16 mouse cellular contexts compared by ENCODE assay signal in genomic region chr15:36898857-36899523, GRCm38 (mm10).
DNase-seq lines count a peak whose midpoint lies in the region; ATAC-seq and TF ChIP-seq lines count a peak whose summit lies in the region.
"Had no signal": no experiment of that assay in that cellular context is flagged by ENCODE, and none has a peak within 500 bp of the region (broad histone marks: within the 10 kb centered on the region; RNA-seq: fewer than 3 reads in every experiment).

No protein-coding gene starts in this region.

- intact Hi-C loops in gastrocnemius, adult 2 months (cut with DNase I): no loop called here

- TF ChIP-seq EP300 in liver, postnatal 0 days (IDR thresholded peaks at IDR 0.05; ENCODE audit: low read depth): no peak

- DNase-seq in liver, postnatal 0 days: no peak
- no peak for DNase-seq in liver
- peak; percentile 72 for DNase-seq in intestine, embryonic 14.5 days (ENCODE audit: low spot score)
- DNase-seq in kidney, postnatal 36 days: peak; percentile 73 to 87
- DNase-seq in gastrocnemius, adult 2 months: no peak
- DNase-seq: cerebellum, adult 18-20 months; gastrocnemius, postnatal 25 days; heart, postnatal 36 days; thymus, postnatal 4 days had no signal

- H3K27ac ChIP-seq in liver, postnatal 0 days (ENCODE audit: low read depth): no peak overlapping the region
- peak overlapping the region; percentile 84 for H3K27ac ChIP-seq in intestine, embryonic 14.5 days (ENCODE audit: low read depth)
- H3K27ac ChIP-seq in midbrain, embryonic 13.5 days: no peak overlapping the region
- no peak overlapping the region for H3K27ac ChIP-seq in gastrocnemius, adult 2 months
- H3K27ac ChIP-seq: embryonic facial prominence, embryonic 12.5 days; hindbrain, postnatal 0 days had no signal

- no peaks in the 10 kb centered on the region for H3K36me3 ChIP-seq in liver, postnatal 0 days (replicated peaks; ENCODE audit: insufficient read depth, low read length)
- no peaks in the 10 kb centered on the region for H3K36me3 ChIP-seq in intestine, embryonic 14.5 days (ENCODE audit: control insufficient read depth, insufficient read depth, low read length)
- H3K36me3 ChIP-seq in midbrain, embryonic 13.5 days: no peaks in the 10 kb centered on the region
- H3K36me3 ChIP-seq: embryonic facial prominence, embryonic 12.5 days; G1E had no signal

- 83% methylated on average over 11 of the region's 11 CpGs for whole genome bisulfite sequencing in liver, postnatal 0 days (ENCODE audit: insufficient replicate concordance)
- WGBS in intestine, embryonic 14.5 days: 71% methylated on average over 11 of the region's 11 CpGs
- WGBS in midbrain, embryonic 13.5 days: 91% methylated on average over 11 of the region's 11 CpGs

- H3K4me1 ChIP-seq in liver, postnatal 0 days (ENCODE audit: insufficient read depth): peaks cover 25% of the 10 kb centered on the region; the same call in 1 of the 2 replicates
- peaks cover 29% of the 10 kb centered on the region for H3K4me1 ChIP-seq in intestine, embryonic 14.5 days (replicated peaks; ENCODE audit: control insufficient read depth, insufficient read depth, low read length)
- peaks cover 20% of the 10 kb centered on the region for H3K4me1 ChIP-seq in midbrain, embryonic 13.5 days (replicated peaks)

- no peak overlapping the region for H3K9ac ChIP-seq in liver, postnatal 0 days (replicated peaks)
- H3K9ac ChIP-seq in intestine, embryonic 14.5 days (ENCODE audit: low read length): no peak overlapping the region
- no peak overlapping the region for H3K9ac ChIP-seq in midbrain, embryonic 13.5 days (replicated peaks)
- H3K9ac ChIP-seq: embryonic facial prominence, embryonic 12.5 days had no signal

- H3K27me3 ChIP-seq in liver, postnatal 0 days (ENCODE audit: insufficient read depth, low read length): no peaks in the 10 kb centered on the region
- no peaks in the 10 kb centered on the region for H3K27me3 ChIP-seq in intestine, embryonic 14.5 days (replicated peaks; ENCODE audit: control insufficient read depth, insufficient read depth, low read length)
- H3K27me3 ChIP-seq in midbrain, embryonic 13.5 days: no peaks in the 10 kb centered on the region
- H3K27me3 ChIP-seq: embryonic facial prominence, embryonic 12.5 days had no signal

- TF ChIP-seq CTCF in liver, postnatal 0 days (IDR thresholded peaks at IDR 0.05; ENCODE audit: low read depth): no peak
- no peak for TF ChIP-seq CTCF in gastrocnemius, adult 2 months (IDR thresholded peaks at IDR 0.05)

- no peak overlapping the region for H3K4me2 ChIP-seq in liver, postnatal 0 days (ENCODE audit: low read depth, low read length)
- no peak overlapping the region for H3K4me2 ChIP-seq in intestine, embryonic 14.5 days (ENCODE audit: low read length)
- no peak overlapping the region for H3K4me2 ChIP-seq in midbrain, embryonic 13.5 days (replicated peaks)
- H3K4me2 ChIP-seq: embryonic facial prominence, embryonic 12.5 days; heart, embryonic 11.5 days; liver, embryonic 11.5 days had no signal

- 0 out of 2 replicates have a peak, but pooled peaks have one; percentile 33 for ATAC-seq in liver, postnatal 0 days
- ATAC-seq in intestine, embryonic 14.5 days (replicated peaks; ENCODE audit: low FRiP score, low TSS enrichment, low read depth): peak; percentile 81
- no peak for ATAC-seq in midbrain, embryonic 13.5 days
- no peak for ATAC-seq in megakaryocyte, adult 5-6 weeks (ENCODE audit: poor library complexity, severe bottlenecking)
- ATAC-seq: hindbrain, postnatal 0 days had no signal

- H3K9me3 ChIP-seq in liver, postnatal 0 days (ENCODE audit: low read length): no peaks in the 10 kb centered on the region
- no peaks in the 10 kb centered on the region for H3K9me3 ChIP-seq in intestine, embryonic 14.5 days (ENCODE audit: control insufficient read depth, low read length)
- H3K9me3 ChIP-seq in midbrain, embryonic 13.5 days: no peaks in the 10 kb centered on the region
- H3K9me3 ChIP-seq: embryonic facial prominence, embryonic 12.5 days; G1E had no signal

- H3K4me3 ChIP-seq in liver, postnatal 0 days (ENCODE audit: low read depth, low read length): no peak overlapping the region
- no peak overlapping the region for H3K4me3 ChIP-seq in intestine, embryonic 14.5 days (ENCODE audit: low read depth, low read length)
- no peak overlapping the region for H3K4me3 ChIP-seq in midbrain, embryonic 13.5 days (replicated peaks)
- no peak overlapping the region for H3K4me3 ChIP-seq in gastrocnemius, adult 2 months
- H3K4me3 ChIP-seq: embryonic facial prominence, embryonic 12.5 days had no signal

Comparison
In these comparisons a context has a peak if more than half of its experiments do, and no peak if none do; other contexts are left out.
1. ATAC-seq: peak in liver, postnatal 0 days (single experiment) and intestine, embryonic 14.5 days (single experiment); none in midbrain, embryonic 13.5 days (single experiment) and megakaryocyte, adult 5-6 weeks (single experiment).
2. DNase-seq: peak in intestine, embryonic 14.5 days (single experiment) and kidney, postnatal 36 days (2 of 2); none in liver, postnatal 0 days (single experiment), liver (single experiment) and gastrocnemius, adult 2 months (single experiment).